Mouse (Mus musculus) brain, adult 2 months (tissue): ENCODE results near the gene Ren1.
A peak's percentile ranks its signal among the peaks of the same experiment; 100 is the strongest.
"Not testable (repeated sequence)": the region's sequence is repeated elsewhere in the genome, so short reads cannot be mapped to it uniquely, and the experiment has no call there.

ENCODE experiments used
- DNase-seq: peaks from one replicate; pipeline ENCODE4 v3.0.0; 2011; ENCODE audit warnings: low read depth, low spot score

Ren1 gene

GRCm38 (mm10) chr1:133350210-133350609 is at the start of gene Ren1:
Gene Ren1 (plus strand): TSS chr1:133350510.
- no peak for DNase-seq

- DNase-seq: peak; percentile 51
Observed at GRCm38 (mm10) chr1:133302540-133302939, 47.8 kb upstream of the Ren1 start.

GRCm38 (mm10) chr1:133306842-133307241 is 43.5 kb upstream of the Ren1 start:
- peak; percentile 79 for DNase-seq

GRCm38 (mm10) chr1:133307318-133307717 is 43.0 kb upstream of the Ren1 start:
- peak; percentile 70 for DNase-seq

- DNase-seq: no peak
Observed at GRCm38 (mm10) chr1:133309652-133310267, 40.5 kb upstream of the Ren1 start, which contains the start of gene Golt1a. Gene Golt1a (plus strand): TSS chr1:133309800.

GRCm38 (mm10) chr1:133311240-133311639 is 39.1 kb upstream of the Ren1 start:
- DNase-seq: no peak

GRCm38 (mm10) chr1:133311946-133312345 is 38.4 kb upstream of the Ren1 start:
- peak; percentile 88 for DNase-seq

GRCm38 (mm10) chr1:133314364-133314763 is 35.9 kb upstream of the Ren1 start:
- peak; percentile 70 for DNase-seq

GRCm38 (mm10) chr1:133315775-133316174 is 34.5 kb upstream of the Ren1 start:
- DNase-seq: no peak

GRCm38 (mm10) chr1:133316577-133316976 is 33.7 kb upstream of the Ren1 start:
- DNase-seq: no peak

- peak; percentile 43 for DNase-seq
Observed at GRCm38 (mm10) chr1:133317149-133317548, 33.2 kb upstream of the Ren1 start.

- DNase-seq: peak; percentile 68
Observed at GRCm38 (mm10) chr1:133321267-133321925, 28.9 kb upstream of the Ren1 start, which contains the start of gene Kiss1. Gene Kiss1 (plus strand): TSS chr1:133321875.

- no peak for DNase-seq
Observed at GRCm38 (mm10) chr1:133323333-133323732, 27.0 kb upstream of the Ren1 start.

GRCm38 (mm10) chr1:133325951-133326350 is 24.4 kb upstream of the Ren1 start:
- no peak for DNase-seq

- no peak for DNase-seq
Observed at GRCm38 (mm10) chr1:133327094-133327493, 23.2 kb upstream of the Ren1 start.

- DNase-seq: no peak
Observed at GRCm38 (mm10) chr1:133328299-133328795, 22.0 kb upstream of the Ren1 start.

GRCm38 (mm10) chr1:133328896-133329637 is 21.2 kb upstream of the Ren1 start:
- DNase-seq: no peak

- DNase-seq: no peak
Observed at GRCm38 (mm10) chr1:133329638-133329964, 20.7 kb upstream of the Ren1 start.

GRCm38 (mm10) chr1:133331142-133331541 is 19.2 kb upstream of the Ren1 start:
- DNase-seq: peak; percentile 62

GRCm38 (mm10) chr1:133332656-133333430 is 17.5 kb upstream of the Ren1 start:
- DNase-seq: peak; percentile 78

GRCm38 (mm10) chr1:133333937-133334336 is 16.4 kb upstream of the Ren1 start:
- DNase-seq: peak; percentile 59

- not testable (repeated sequence) for DNase-seq
Observed at GRCm38 (mm10) chr1:133340403-133340802, 9.9 kb upstream of the Ren1 start.
